Mouse (Mus musculus): ENCODE measurements around the gene Pald1. TPM values are rescaled to one million over a fixed set of nuclear protein-coding genes. Genes with fewer than 3 reads are reported as not detected.
A peak's percentile ranks its signal among the peaks of the same experiment; 100 is the strongest.

Pald1 gene
- polyA plus RNA-seq, 1 experiment: 7.5 TPM

DNA sequence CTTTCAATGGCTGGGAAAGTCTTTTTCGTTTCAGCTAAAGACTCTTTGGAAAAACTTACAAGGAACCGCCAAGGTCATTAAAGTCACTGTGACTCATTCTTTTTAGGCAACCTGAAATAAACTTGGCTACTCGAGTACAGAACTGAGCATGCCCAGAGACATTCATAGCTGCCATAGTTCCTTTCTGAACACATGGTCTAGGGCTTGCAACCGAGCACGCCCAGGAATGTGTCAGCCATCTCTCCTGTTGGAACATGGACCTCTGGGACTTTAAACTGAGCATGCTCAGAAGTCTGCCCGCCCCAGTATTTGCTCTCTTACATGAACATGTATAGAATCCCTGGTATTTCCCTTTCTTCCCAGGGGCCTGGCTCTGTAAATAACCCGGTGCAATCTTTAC is 97.1 kb downstream of the Pald1 start:
- no peak overlapping the region for H3K4me3 ChIP-seq (ENCODE audit: control insufficient read depth, low read depth, low read length)
- no peaks in the 10 kb centered on the region for H3K4me1 ChIP-seq (ENCODE audit: control insufficient read depth, insufficient read depth, low read length)
- H3K27me3 ChIP-seq (ENCODE audit: control insufficient read depth, insufficient read depth, low read length): no peaks in the 10 kb centered on the region
- no peak overlapping the region for H3K27ac ChIP-seq (ENCODE audit: control insufficient read depth, insufficient read depth, low read depth, low read length)
- no peaks in the 10 kb centered on the region for H3K36me3 ChIP-seq (ENCODE audit: control insufficient read depth, insufficient read depth, low read length)
- TF ChIP-seq CTCF (IDR thresholded peaks at IDR 0.05; ENCODE audit: control insufficient read depth, insufficient read depth, insufficient replicate concordance, low read depth, low read length) (no peak), POLR2A (IDR thresholded peaks at IDR 0.05; ENCODE audit: control insufficient read depth, low read depth, low read length) (no peak)

DNA sequence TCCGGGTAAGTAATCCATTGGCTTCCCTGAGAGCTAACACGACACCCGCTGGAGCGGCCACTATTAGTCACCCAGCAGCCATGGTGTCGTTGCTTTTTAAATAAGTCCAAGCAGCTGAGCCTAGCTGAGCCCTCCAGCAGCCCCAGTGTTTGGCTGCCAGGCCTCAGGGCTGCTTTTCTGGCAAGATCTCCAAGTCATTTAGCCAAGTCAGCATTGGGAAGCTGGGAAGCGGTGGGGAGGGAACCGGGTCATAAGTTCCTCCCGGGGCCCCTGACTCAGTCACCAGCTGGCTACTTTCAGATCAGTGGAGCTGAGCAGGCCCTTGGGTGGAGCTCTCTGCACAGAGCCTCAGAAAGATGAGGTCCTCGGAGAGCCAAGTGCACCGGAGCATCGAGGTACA is 98.1 kb downstream of the Pald1 start:
- H3K4me3 ChIP-seq (ENCODE audit: control insufficient read depth, low read depth, low read length): no peak overlapping the region
- no peaks in the 10 kb centered on the region for H3K27me3 ChIP-seq (ENCODE audit: control insufficient read depth, insufficient read depth, low read length)
- H3K4me1 ChIP-seq (ENCODE audit: control insufficient read depth, insufficient read depth, low read length): no peaks in the 10 kb centered on the region
- H3K36me3 ChIP-seq (ENCODE audit: control insufficient read depth, insufficient read depth, low read length): no peaks in the 10 kb centered on the region
- TF ChIP-seq POLR2A (IDR thresholded peaks at IDR 0.05; ENCODE audit: control insufficient read depth, low read depth, low read length) (no peak), CTCF (IDR thresholded peaks at IDR 0.05; ENCODE audit: control insufficient read depth, insufficient read depth, insufficient replicate concordance, low read depth, low read length) (no peak)
- H3K27ac ChIP-seq (ENCODE audit: control insufficient read depth, insufficient read depth, low read depth, low read length): no peak overlapping the region

DNA sequence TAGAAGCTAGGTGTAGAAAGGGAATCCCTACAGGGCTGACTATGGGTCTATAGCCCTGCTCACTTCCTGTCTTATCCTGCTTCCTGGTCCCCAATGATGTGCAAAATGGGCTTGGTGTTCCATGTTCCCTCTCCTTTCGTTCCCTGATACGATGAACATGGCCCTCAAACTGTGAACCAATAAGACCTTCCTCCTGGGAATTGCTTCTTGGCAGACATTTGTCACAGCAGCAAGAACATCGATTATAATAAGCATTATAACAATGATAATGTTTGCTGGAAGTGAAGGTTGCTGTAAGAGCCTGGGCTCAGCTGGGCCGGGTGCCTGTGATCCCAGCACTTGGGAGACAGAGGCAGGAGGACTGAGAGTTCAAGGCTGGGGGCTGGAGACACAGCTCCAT is 99.0 kb downstream of the Pald1 start:
- Histone ChIP-seq H3K4me3 (ENCODE audit: control insufficient read depth, low read depth, low read length) (no peak overlapping the region), H3K36me3 (ENCODE audit: control insufficient read depth, insufficient read depth, low read length) (no peaks in the 10 kb centered on the region), H3K27ac (ENCODE audit: control insufficient read depth, insufficient read depth, low read depth, low read length) (no peak overlapping the region), H3K4me1 (ENCODE audit: control insufficient read depth, insufficient read depth, low read length) (no peaks in the 10 kb centered on the region), H3K27me3 (ENCODE audit: control insufficient read depth, insufficient read depth, low read length) (no peaks in the 10 kb centered on the region)
- TF ChIP-seq CTCF (IDR thresholded peaks at IDR 0.05; ENCODE audit: control insufficient read depth, insufficient read depth, insufficient replicate concordance, low read depth, low read length) (no peak), POLR2A (IDR thresholded peaks at IDR 0.05; ENCODE audit: control insufficient read depth, low read depth, low read length) (no peak)

DNA sequence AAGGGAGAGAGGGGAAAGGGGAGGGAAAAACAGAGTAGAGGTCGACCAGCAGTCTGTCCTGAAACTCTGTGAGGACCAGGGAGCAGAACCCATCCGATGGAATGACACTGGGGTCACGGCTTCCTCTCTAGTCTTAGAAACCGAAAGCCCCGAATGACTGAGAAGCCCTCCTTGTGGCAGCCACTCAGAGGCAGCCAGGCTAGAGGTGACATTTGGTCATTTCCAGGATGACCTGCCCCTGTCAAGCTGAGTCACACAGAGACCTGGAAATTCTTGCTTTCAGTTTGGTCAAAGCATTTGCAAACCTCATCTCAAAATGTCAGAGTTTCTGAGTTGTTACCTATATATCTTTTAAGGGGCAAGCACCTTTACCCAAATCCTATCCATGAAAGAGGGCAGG is 102.2 kb downstream of the Pald1 start:
- Histone ChIP-seq H3K27me3 (ENCODE audit: control insufficient read depth, insufficient read depth, low read length) (no peaks in the 10 kb centered on the region), H3K36me3 (ENCODE audit: control insufficient read depth, insufficient read depth, low read length) (no peaks in the 10 kb centered on the region), H3K4me1 (ENCODE audit: control insufficient read depth, insufficient read depth, low read length) (no peaks in the 10 kb centered on the region), H3K4me3 (ENCODE audit: control insufficient read depth, low read depth, low read length) (no peak overlapping the region), H3K27ac (ENCODE audit: control insufficient read depth, insufficient read depth, low read depth, low read length) (no peak overlapping the region)
- TF ChIP-seq CTCF (IDR thresholded peaks at IDR 0.05; ENCODE audit: control insufficient read depth, insufficient read depth, insufficient replicate concordance, low read depth, low read length): no peak
- no peak for TF ChIP-seq POLR2A (IDR thresholded peaks at IDR 0.05; ENCODE audit: control insufficient read depth, low read depth, low read length)

DNA sequence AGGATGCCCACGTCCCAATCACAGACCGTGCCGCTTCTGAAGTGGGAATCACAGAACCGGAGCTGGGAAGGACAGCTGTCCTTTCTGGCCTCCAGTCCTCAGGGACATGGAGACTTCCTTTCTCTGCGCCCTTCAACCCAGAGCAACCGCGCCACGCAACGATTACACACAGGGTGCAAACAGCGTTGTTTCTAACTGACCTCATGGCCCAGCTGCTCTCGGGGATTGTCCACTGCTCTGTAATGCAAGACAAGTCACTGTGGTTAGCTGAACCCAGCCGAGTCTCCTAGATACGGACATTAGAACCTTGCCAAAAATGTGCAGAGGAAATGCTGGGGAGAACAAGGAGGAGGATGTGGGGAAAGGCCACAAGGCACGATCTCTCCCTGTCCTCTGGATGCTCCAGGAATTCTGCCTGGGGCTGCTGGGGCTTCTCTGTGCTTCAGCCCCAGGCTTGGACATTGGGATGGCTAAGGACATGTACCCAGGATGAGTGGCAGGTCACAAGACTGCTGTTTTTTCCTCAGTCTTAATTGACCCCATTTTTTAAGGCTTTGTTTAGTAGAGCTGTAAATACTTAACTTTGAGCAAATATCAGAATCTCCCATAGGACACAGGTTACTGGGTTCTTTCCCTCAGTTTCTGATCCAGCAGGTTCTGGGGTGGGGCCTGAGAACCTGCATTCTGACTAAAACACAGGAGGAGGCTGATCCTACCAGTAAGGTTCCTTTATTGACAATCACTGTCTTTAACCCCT is 105.2 kb downstream of the Pald1 start:
- Histone ChIP-seq H3K27ac (ENCODE audit: control insufficient read depth, insufficient read depth, low read depth, low read length) (no peak overlapping the region), H3K4me1 (ENCODE audit: control insufficient read depth, insufficient read depth, low read length) (peaks cover 8% of the 10 kb centered on the region), H3K27me3 (ENCODE audit: control insufficient read depth, insufficient read depth, low read length) (no peaks in the 10 kb centered on the region), H3K4me3 (ENCODE audit: control insufficient read depth, low read depth, low read length) (no peak overlapping the region), H3K36me3 (ENCODE audit: control insufficient read depth, insufficient read depth, low read length) (no peaks in the 10 kb centered on the region)
- TF ChIP-seq POLR2A (IDR thresholded peaks at IDR 0.05; ENCODE audit: control insufficient read depth, low read depth, low read length) (no peak), CTCF (IDR thresholded peaks at IDR 0.05; ENCODE audit: control insufficient read depth, insufficient read depth, insufficient replicate concordance, low read depth, low read length) (no peak)

DNA sequence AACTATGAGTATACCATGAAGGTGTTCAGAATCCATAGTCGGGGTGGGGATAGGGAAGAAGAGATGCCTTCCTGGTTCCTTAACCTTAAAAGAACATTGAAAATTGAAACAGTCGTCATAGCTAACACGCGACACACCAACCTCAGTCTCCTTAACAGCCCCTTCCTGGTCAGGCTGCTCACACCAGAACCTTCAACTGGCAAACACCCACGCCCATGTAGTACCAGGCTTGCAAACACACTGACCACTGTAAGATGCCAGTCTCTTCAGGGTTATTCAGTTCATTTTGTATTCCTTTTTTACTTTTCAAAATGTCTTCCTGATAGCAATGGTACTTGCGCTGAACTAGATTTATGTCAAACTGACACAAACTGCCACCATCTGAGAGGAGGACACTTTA is 106.3 kb downstream of the Pald1 start:
- TF ChIP-seq CTCF (IDR thresholded peaks at IDR 0.05; ENCODE audit: control insufficient read depth, insufficient read depth, insufficient replicate concordance, low read depth, low read length) (no peak), POLR2A (IDR thresholded peaks at IDR 0.05; ENCODE audit: control insufficient read depth, low read depth, low read length) (no peak)

DNA sequence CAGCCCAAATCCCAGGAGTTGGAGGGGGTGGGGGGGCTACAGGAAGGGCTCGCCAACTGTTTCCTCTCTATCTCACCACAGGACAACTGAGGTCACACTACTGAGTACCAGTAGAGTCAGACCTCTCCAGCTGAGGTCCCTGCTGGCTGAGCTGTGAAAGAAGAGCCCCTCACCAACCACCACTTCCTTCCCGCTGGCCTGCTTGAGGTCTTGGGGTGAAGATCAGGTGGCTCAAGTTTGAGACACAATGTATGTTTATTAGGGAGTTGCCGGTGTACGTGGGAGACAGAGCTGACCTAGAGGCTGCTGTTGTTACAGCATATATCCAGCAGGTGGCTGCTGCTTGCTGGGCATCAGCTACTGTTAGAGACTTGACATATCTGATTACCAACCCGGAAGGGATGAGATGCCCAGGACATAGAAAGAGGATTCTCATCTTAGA is 107.6 kb downstream of the Pald1 start:
- no peaks in the 10 kb centered on the region for H3K27me3 ChIP-seq (ENCODE audit: control insufficient read depth, insufficient read depth, low read length)
- no peak overlapping the region for H3K27ac ChIP-seq (ENCODE audit: control insufficient read depth, insufficient read depth, low read depth, low read length)
- TF ChIP-seq CTCF (IDR thresholded peaks at IDR 0.05; ENCODE audit: control insufficient read depth, insufficient read depth, insufficient replicate concordance, low read depth, low read length): peak; percentile 46; the same call in 1 of the 2 replicates
- no peak for TF ChIP-seq POLR2A (IDR thresholded peaks at IDR 0.05; ENCODE audit: control insufficient read depth, low read depth, low read length)
- H3K4me1 ChIP-seq (ENCODE audit: control insufficient read depth, insufficient read depth, low read length): peaks cover 12% of the 10 kb centered on the region
- no peaks in the 10 kb centered on the region for H3K36me3 ChIP-seq (ENCODE audit: control insufficient read depth, insufficient read depth, low read length)
- H3K4me3 ChIP-seq (ENCODE audit: control insufficient read depth, low read depth, low read length): no peak overlapping the region

More for the DNA sequence above, 106.3 kb downstream of the Pald1 start:
- H3K27ac ChIP-seq (ENCODE audit: control insufficient read depth, insufficient read depth, low read depth, low read length): no peak overlapping the region
- no peaks in the 10 kb centered on the region for H3K27me3 ChIP-seq (ENCODE audit: control insufficient read depth, insufficient read depth, low read length)
- H3K4me3 ChIP-seq (ENCODE audit: control insufficient read depth, low read depth, low read length): no peak overlapping the region
- H3K4me1 ChIP-seq (ENCODE audit: control insufficient read depth, insufficient read depth, low read length): peaks cover 12% of the 10 kb centered on the region
- H3K36me3 ChIP-seq (ENCODE audit: control insufficient read depth, insufficient read depth, low read length): no peaks in the 10 kb centered on the region
